Mouse (Mus musculus) liver, embryonic 13.5 days (tissue): ENCODE measurements around the gene Mpped1. TPM values are rescaled to one million over a fixed set of nuclear protein-coding genes. Genes with fewer than 3 reads are reported as not detected.

Experiments used
- ATAC-seq: fragments of 200-750 bp; cut with Nextera tagmentation; 2 replicates; pipeline ENCODE4 v1.8.0; 2017; ENCODE audit warnings: low read depth, mild to moderate bottlenecking, moderate number of reproducible peaks, moderate library complexity
- DNase-seq: peaks from one replicate; pipeline ENCODE4 v3.0.0; 2022
- H3K27ac ChIP-seq: fragments of 300-500 bp; sonication (generic); 2 replicates; pipeline ENCODE4 v1.5.1; 2015; ENCODE audit warnings: moderate library complexity, mild to moderate bottlenecking, inconsistent platforms
- H3K27me3 ChIP-seq: fragments of 300-500 bp; sonication (generic); 2 replicates; pipeline ENCODE4 v1.6.1; 2015; ENCODE audit warnings: mild to moderate bottlenecking, inconsistent platforms
- H3K36me3 ChIP-seq: fragments of 300-500 bp; sonication (generic); 2 replicates; pipeline ENCODE4 v1.6.1; 2015; ENCODE audit warnings: mild to moderate bottlenecking, inconsistent platforms
- H3K4me1 ChIP-seq: fragments of 300-500 bp; sonication (generic); replicated peaks from 2 replicates; pipeline ENCODE4 v1.6.1; 2015; ENCODE audit warnings: inconsistent platforms
- H3K4me2 ChIP-seq: fragments of 300-500 bp; sonication (generic); 2 replicates; pipeline ENCODE4 v1.6.1; 2015; ENCODE audit warnings: inconsistent platforms, mild to moderate bottlenecking, moderate library complexity
- H3K4me3 ChIP-seq: fragments of 300-500 bp; sonication (generic); replicated peaks from 2 replicates; pipeline ENCODE4 v1.5.1; 2015; ENCODE audit warnings: mild to moderate bottlenecking, inconsistent platforms
- H3K9ac ChIP-seq: fragments of 300-500 bp; sonication (generic); 2 replicates; pipeline ENCODE4 v1.6.1; 2015; ENCODE audit warnings: mild to moderate bottlenecking, inconsistent platforms
- H3K9me3 ChIP-seq: fragments of 300-500 bp; sonication (generic); replicated peaks from 2 replicates; pipeline ENCODE4 v1.6.1; 2016; ENCODE audit warnings: inconsistent platforms
- WGBS: fragments of 180-500 bp; shearing (Covaris S2); methylation state at CpG from one replicate; pipeline ENCODE4 v1.1.7; 2015; ENCODE audit not compliant: insufficient replicate concordance; 5-methylcytosine and 5-hydroxymethylcytosine counted together
- polyA plus RNA-seq: library from polyadenylated mRNA; unstranded; fragments of >200 nt; fragmentation: Nextera tagmentation; extraction: Ambion mirVana; gene quantifications from 2 replicates; pipeline ENCODE4 v1.2.1, GENCODE M21; 2015

Gene Mpped1
- polyA plus RNA-seq, 1 experiment from 2014 or later, result 0.05 TPM

DNA sequence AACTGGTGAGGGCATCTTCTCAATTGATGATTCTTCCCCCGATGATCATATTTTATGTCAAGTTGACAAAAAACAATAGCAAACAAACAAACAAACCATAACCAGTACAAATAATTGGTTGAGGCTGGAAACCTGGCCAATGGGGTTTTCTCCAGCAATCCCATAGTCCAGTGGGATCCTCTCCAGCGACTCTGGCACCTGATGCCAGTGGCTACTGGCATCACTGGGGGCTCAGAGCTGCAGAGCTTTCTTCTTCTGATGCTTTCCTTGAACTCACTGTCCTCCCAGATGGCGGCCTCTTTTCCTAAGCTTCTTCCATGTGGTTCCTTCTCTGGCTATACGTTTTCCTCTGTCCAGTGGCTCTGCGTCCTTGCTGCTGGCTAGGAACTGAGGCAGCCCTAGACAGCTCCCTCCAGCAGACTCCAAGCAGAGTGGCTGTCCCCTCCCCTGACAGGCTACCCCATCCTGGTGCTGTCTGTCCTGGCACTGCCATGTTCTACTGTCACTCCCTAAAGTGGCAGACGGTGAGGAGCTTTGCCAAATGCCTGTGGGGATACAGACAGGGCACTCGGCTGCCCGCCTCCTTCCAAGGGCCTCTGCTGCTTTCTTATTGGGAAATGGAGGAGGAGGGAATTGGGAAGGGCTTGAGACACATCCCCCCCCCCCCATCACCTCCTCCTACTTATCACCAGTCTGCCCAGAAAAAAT, 7.8 kb upstream of the Mpped1 start:
- WGBS, result 50% methylated on average over 8 of the region's 8 CpGs
- Histone ChIP-seq H3K27ac (no peak overlapping the region), H3K4me1 (no peaks in the 10 kb centered on the region), H3K36me3 (no peaks in the 10 kb centered on the region), H3K4me2 (no peak overlapping the region), H3K27me3 (no peaks in the 10 kb centered on the region), H3K9ac (no peak overlapping the region), H3K9me3 (no peaks in the 10 kb centered on the region), H3K4me3 (no peak overlapping the region)
- no peak for DNase-seq
- no peak for ATAC-seq

DNA sequence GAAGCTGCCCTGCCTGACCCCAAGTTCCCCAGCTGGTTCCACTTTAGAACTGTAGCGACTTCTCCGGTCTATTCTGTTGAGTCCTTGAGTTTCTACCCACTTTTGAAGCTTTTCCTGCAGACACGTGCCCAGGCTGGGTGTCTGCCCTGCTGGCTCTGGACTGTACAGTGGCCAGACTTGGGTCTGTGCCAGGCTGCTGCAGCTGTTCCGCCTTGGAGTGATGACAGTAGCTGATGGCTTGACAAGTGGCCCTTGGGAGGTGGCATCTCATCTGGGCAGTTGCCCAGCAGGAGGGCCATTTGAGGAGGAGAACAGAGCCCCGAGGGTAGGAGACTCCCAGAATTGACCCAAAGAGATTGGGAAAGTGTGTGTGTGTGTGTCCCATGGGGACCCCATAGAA, 6.8 kb upstream of the Mpped1 start:
- Histone ChIP-seq H3K4me3 (no peak overlapping the region), H3K4me1 (no peaks in the 10 kb centered on the region), H3K9me3 (no peaks in the 10 kb centered on the region), H3K27ac (no peak overlapping the region), H3K27me3 (peaks cover 4% of the 10 kb centered on the region; the same call in 1 of the 2 replicates), H3K9ac (no peak overlapping the region), H3K4me2 (no peak overlapping the region), H3K36me3 (no peaks in the 10 kb centered on the region)
- ATAC-seq (no peak), DNase-seq (no peak)
- WGBS, result 39% methylated on average over 5 of the region's 5 CpGs

DNA sequence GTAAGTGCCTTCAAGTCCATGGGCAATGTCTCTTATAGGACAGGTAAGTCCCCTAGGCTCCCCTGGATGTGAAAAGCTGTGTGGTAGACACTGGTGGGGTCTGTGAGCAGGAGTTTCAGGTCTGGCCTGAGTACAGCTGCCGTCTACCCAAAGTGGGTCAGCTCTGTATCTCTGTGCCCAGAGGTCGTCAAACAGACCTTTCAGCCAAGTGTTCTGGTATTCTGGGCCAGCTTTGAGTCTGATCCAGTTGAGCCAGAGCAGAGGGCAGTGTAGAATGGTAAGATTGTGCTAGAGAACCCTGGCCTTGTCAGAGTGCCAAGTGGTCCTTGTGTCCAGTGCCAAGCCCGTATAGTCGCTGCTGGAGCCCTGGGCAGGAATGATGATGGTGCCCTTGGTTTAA, 6.3 kb upstream of the Mpped1 start:
- Histone ChIP-seq H3K4me2 (no peak overlapping the region), H3K27ac (no peak overlapping the region), H3K27me3 (peaks cover 9% of the 10 kb centered on the region), H3K9ac (no peak overlapping the region), H3K9me3 (no peaks in the 10 kb centered on the region), H3K4me1 (no peaks in the 10 kb centered on the region), H3K36me3 (no peaks in the 10 kb centered on the region), H3K4me3 (no peak overlapping the region)
- no peak for ATAC-seq
- 63% methylated on average over 4 of the region's 4 CpGs for WGBS
- DNase-seq, result no peak

DNA sequence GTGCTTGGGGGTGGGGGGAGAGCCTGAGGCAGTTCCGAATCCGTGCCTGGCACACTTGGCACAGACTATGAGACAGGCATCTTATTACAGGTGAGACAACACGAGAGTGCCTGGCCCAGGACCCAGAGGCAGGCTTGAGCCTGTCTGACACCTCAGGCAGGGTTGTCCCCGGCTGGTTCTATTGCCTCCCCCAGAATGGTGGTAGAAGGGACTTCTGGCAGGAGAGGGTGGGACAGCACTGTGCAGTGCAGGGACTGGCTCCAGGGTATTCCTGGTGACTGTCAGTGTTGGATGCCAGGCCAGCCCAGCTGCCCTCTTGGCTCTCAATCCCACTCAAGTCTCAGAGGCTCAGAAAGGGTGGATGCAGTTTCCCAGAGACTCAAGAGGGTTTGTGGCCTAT, 4.3 kb upstream of the Mpped1 start:
- Histone ChIP-seq H3K27me3 (peaks cover 28% of the 10 kb centered on the region), H3K4me2 (no peak overlapping the region), H3K36me3 (no peaks in the 10 kb centered on the region), H3K27ac (no peak overlapping the region), H3K4me1 (no peaks in the 10 kb centered on the region), H3K9ac (no peak overlapping the region), H3K9me3 (no peaks in the 10 kb centered on the region), H3K4me3 (no peak overlapping the region)
- DNase-seq, result no peak
- no peak for ATAC-seq
- WGBS, result 49% methylated on average over 4 of the region's 4 CpGs

- no peak overlapping the region for H3K4me2 ChIP-seq
- H3K9me3 ChIP-seq, result no peaks in the 10 kb centered on the region
- H3K4me1 ChIP-seq, result no peaks in the 10 kb centered on the region
- no peaks in the 10 kb centered on the region for H3K36me3 ChIP-seq
- no peak for ATAC-seq
- WGBS, result 55% methylated on average over 6 of the region's 6 CpGs
- peaks cover 43% of the 10 kb centered on the region for H3K27me3 ChIP-seq
- no peak overlapping the region for H3K9ac ChIP-seq
- H3K27ac ChIP-seq, result no peak overlapping the region
- no peak overlapping the region for H3K4me3 ChIP-seq
- DNase-seq, result no peak
These were observed 2.8 kb upstream of the Mpped1 start for GRCm38 (mm10) chr15:83776265-83777000.

GRCm38 (mm10) chr15:83777476-83777875, 1.8 kb upstream of the Mpped1 start:
- Histone ChIP-seq H3K36me3 (no peaks in the 10 kb centered on the region), H3K9ac (no peak overlapping the region), H3K4me3 (no peak overlapping the region), H3K27me3 (peaks cover 54% of the 10 kb centered on the region), H3K4me1 (no peaks in the 10 kb centered on the region), H3K27ac (no peak overlapping the region), H3K9me3 (no peaks in the 10 kb centered on the region), H3K4me2 (no peak overlapping the region)
- no peak for DNase-seq
- WGBS, result 43% methylated on average over 6 of the region's 6 CpGs
- no peak for ATAC-seq

GRCm38 (mm10) chr15:83779855-83780740, 831 bp downstream of the Mpped1 start:
- no peaks in the 10 kb centered on the region for H3K4me1 ChIP-seq
- WGBS, result 4% methylated on average over 60 of the region's 92 CpGs
- ATAC-seq (no peak), DNase-seq (no peak)
- peak overlapping the region; percentile 37 for H3K4me3 ChIP-seq
- no peaks in the 10 kb centered on the region for H3K36me3 ChIP-seq
- no peak overlapping the region for H3K9ac ChIP-seq
- no peak overlapping the region for H3K27ac ChIP-seq
- peak overlapping the region; percentile 49 for H3K4me2 ChIP-seq
- no peaks in the 10 kb centered on the region for H3K9me3 ChIP-seq
- H3K27me3 ChIP-seq, result peaks cover 65% of the 10 kb centered on the region

DNA sequence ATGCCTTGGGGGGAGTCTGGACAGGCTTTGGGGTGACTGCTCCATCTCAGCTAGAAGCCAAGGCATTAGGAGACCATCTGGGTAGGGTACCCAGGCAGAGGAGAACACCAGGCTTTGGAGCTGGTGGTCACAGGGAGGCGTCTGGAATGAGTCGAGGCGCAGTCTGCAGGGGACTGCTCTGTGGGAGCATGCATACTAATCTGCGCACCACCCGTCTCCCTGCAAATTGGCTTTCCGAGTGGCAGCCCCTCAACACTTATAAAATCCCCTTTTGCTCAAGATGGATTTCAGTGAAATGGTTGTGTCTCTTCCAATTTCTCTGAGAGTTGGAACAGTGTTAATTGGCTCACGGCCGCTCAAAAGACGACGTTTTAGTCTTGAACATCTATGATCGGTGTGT, 2.0 kb downstream of the Mpped1 start:
- H3K27ac ChIP-seq, result no peak overlapping the region
- H3K4me1 ChIP-seq, result no peaks in the 10 kb centered on the region
- ATAC-seq (no peak), DNase-seq (no peak)
- no peak overlapping the region for H3K4me2 ChIP-seq
- no peaks in the 10 kb centered on the region for H3K36me3 ChIP-seq
- WGBS, result 61% methylated on average over 11 of the region's 11 CpGs
- H3K27me3 ChIP-seq, result peaks cover 65% of the 10 kb centered on the region
- no peak overlapping the region for H3K4me3 ChIP-seq
- H3K9me3 ChIP-seq, result no peaks in the 10 kb centered on the region
- H3K9ac ChIP-seq, result no peak overlapping the region

GRCm38 (mm10) chr15:83782284-83782683, 3.0 kb downstream of the Mpped1 start:
- Histone ChIP-seq H3K4me2 (no peak overlapping the region), H3K27ac (no peak overlapping the region), H3K9me3 (no peaks in the 10 kb centered on the region), H3K9ac (no peak overlapping the region), H3K4me1 (no peaks in the 10 kb centered on the region), H3K4me3 (no peak overlapping the region), H3K36me3 (no peaks in the 10 kb centered on the region), H3K27me3 (peaks cover 62% of the 10 kb centered on the region)
- 60% methylated on average over 9 of the region's 9 CpGs for WGBS
- ATAC-seq, result no peak
- no peak for DNase-seq

GRCm38 (mm10) chr15:83784772-83785171, 5.5 kb downstream of the Mpped1 start:
- H3K27ac ChIP-seq, result no peak overlapping the region
- ATAC-seq (no peak), DNase-seq (no peak)
- peaks cover 38% of the 10 kb centered on the region for H3K27me3 ChIP-seq
- H3K4me1 ChIP-seq, result no peaks in the 10 kb centered on the region
- no peak overlapping the region for H3K4me2 ChIP-seq
- no peak overlapping the region for H3K9ac ChIP-seq
- H3K36me3 ChIP-seq, result no peaks in the 10 kb centered on the region
- H3K4me3 ChIP-seq, result no peak overlapping the region
- no peaks in the 10 kb centered on the region for H3K9me3 ChIP-seq
- WGBS, result 68% methylated on average over 9 of the region's 9 CpGs

DNA sequence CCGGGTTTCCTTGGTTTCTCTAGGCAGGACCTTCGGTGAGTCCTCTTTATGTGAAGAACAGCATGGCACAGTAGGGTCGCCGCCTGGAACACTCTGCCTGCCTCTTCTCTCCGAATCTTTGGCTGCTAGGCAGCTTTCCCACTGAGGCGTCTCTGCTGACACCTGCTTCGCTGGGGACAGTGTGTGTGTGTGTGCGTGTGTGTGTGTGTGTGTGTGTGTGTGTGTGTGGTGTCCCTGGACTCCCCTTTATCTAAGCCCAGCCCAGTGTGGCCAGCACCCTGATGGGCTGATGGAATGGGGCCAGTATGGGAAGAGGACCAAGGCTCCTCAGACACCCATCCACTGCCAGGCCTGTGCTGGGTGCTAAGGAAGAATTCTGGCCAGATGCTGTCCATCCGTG, 9.8 kb downstream of the Mpped1 start:
- Histone ChIP-seq H3K4me1 (no peaks in the 10 kb centered on the region), H3K9ac (no peak overlapping the region), H3K27ac (no peak overlapping the region), H3K27me3 (no peaks in the 10 kb centered on the region), H3K36me3 (no peaks in the 10 kb centered on the region), H3K4me2 (no peak overlapping the region), H3K4me3 (no peak overlapping the region), H3K9me3 (no peaks in the 10 kb centered on the region)
- no peak for ATAC-seq
- 64% methylated on average over 9 of the region's 9 CpGs for WGBS
- DNase-seq, result no peak
